Mouse (Mus musculus): ENCODE data around the gene Map2k6. TPM values are rescaled to one million over a fixed set of nuclear protein-coding genes. Genes with fewer than 3 reads are reported as not detected.

Map2k6 gene
- total RNA-seq, 2 experiments from 2014 or later = 23.1 to 25.4 TPM

- peak overlapping the region; percentile 15; the same call in 1 of the 2 replicates for H3K27ac ChIP-seq
- no peak for TF ChIP-seq CTCF (IDR thresholded peaks at IDR 0.05)
- intact Hi-C loops (cut with DNase I) = no loop called here
- DNase-seq (ENCODE audit: extremely low spot score in 1 of 2, low spot score in 2 of 2) = no peak
- H3K4me3 ChIP-seq = no peak overlapping the region
Observed at GRCm38 (mm10) chr11:110477961-110478869, 79.3 kb downstream of the Map2k6 start.

GRCm38 (mm10) chr11:110478978-110479384, 80.1 kb downstream of the Map2k6 start:
- peak overlapping the region; percentile 17; the same call in 1 of the 2 replicates for H3K4me3 ChIP-seq
- peak overlapping the region; percentile 44; the same call in 1 of the 2 replicates for H3K27ac ChIP-seq
- no peak for TF ChIP-seq CTCF (IDR thresholded peaks at IDR 0.05)
- no peak for DNase-seq (ENCODE audit: extremely low spot score in 1 of 2, low spot score in 2 of 2)
- intact Hi-C loops (cut with DNase I) = no loop called here

GRCm38 (mm10) chr11:110481406-110481805, 82.5 kb downstream of the Map2k6 start:
- H3K4me3 ChIP-seq = no peak overlapping the region
- intact Hi-C loops (cut with DNase I) = loop anchor here (5.0 to 10.0 kb wide), 2 partner anchors 77 to 114 kb away; no protein-coding TSS in a partner anchor
- no peak overlapping the region for H3K27ac ChIP-seq
- TF ChIP-seq CTCF (IDR thresholded peaks at IDR 0.05) = no peak
- DNase-seq (ENCODE audit: extremely low spot score in 1 of 2, low spot score in 2 of 2) = no peak

- intact Hi-C loops (cut with DNase I) = loop anchor here (5.0 to 10.0 kb wide), 2 partner anchors 77 to 115 kb away; no protein-coding TSS in a partner anchor
- TF ChIP-seq CTCF (IDR thresholded peaks at IDR 0.05) = no peak
- Histone ChIP-seq H3K27ac (no peak overlapping the region), H3K4me3 (no peak overlapping the region)
- no peak for DNase-seq (ENCODE audit: extremely low spot score in 1 of 2, low spot score in 2 of 2)
Observed at GRCm38 (mm10) chr11:110482176-110482575, 83.3 kb downstream of the Map2k6 start.

- intact Hi-C loops (cut with DNase I) = loop anchor here (5.0 to 10.0 kb wide), 2 partner anchors 78 to 115 kb away; no protein-coding TSS in a partner anchor
- H3K27ac ChIP-seq = no peak overlapping the region
- H3K4me3 ChIP-seq = no peak overlapping the region
- no peak for TF ChIP-seq CTCF (IDR thresholded peaks at IDR 0.05)
- DNase-seq (ENCODE audit: extremely low spot score in 1 of 2, low spot score in 2 of 2) = no peak
Observed at GRCm38 (mm10) chr11:110482649-110483048, 83.7 kb downstream of the Map2k6 start.

- H3K27ac ChIP-seq = no peak overlapping the region
- intact Hi-C loops (cut with DNase I) = loop anchor here (5.0 to 10.0 kb wide), 2 partner anchors 78 to 116 kb away; no protein-coding TSS in a partner anchor
- peak; percentile 76 for TF ChIP-seq CTCF (IDR thresholded peaks at IDR 0.05)
- H3K4me3 ChIP-seq = no peak overlapping the region
- no peak for DNase-seq (ENCODE audit: extremely low spot score in 1 of 2, low spot score in 2 of 2)
Observed at GRCm38 (mm10) chr11:110483165-110483564, 84.2 kb downstream of the Map2k6 start.

GRCm38 (mm10) chr11:110484426-110484825, 85.5 kb downstream of the Map2k6 start:
- intact Hi-C loops (cut with DNase I) = loop anchor here (5.0 to 10.0 kb wide), 2 partner anchors 80 to 117 kb away; no protein-coding TSS in a partner anchor
- Histone ChIP-seq H3K4me3 (no peak overlapping the region), H3K27ac (no peak overlapping the region)
- DNase-seq (ENCODE audit: extremely low spot score in 1 of 2, low spot score in 2 of 2) = no peak
- TF ChIP-seq CTCF (IDR thresholded peaks at IDR 0.05) = no peak

- DNase-seq (ENCODE audit: extremely low spot score in 1 of 2, low spot score in 2 of 2) = no peak
- H3K27ac ChIP-seq = no peak overlapping the region
- TF ChIP-seq CTCF (IDR thresholded peaks at IDR 0.05) = no peak
- H3K4me3 ChIP-seq = no peak overlapping the region
- intact Hi-C loops (cut with DNase I) = loop anchor here (5.0 to 10.0 kb wide), 2 partner anchors 80 to 128 kb away; no protein-coding TSS in a partner anchor
Observed at GRCm38 (mm10) chr11:110485081-110485480, 86.2 kb downstream of the Map2k6 start.

GRCm38 (mm10) chr11:110487796-110488195, 88.9 kb downstream of the Map2k6 start:
- no peak for DNase-seq (ENCODE audit: extremely low spot score in 1 of 2, low spot score in 2 of 2)
- Histone ChIP-seq H3K27ac (no peak overlapping the region), H3K4me3 (no peak overlapping the region)
- TF ChIP-seq CTCF (IDR thresholded peaks at IDR 0.05) = no peak
- intact Hi-C loops (cut with DNase I) = loop anchor here (5.0 to 10.0 kb wide), 2 partner anchors 83 to 130 kb away; no protein-coding TSS in a partner anchor

- H3K4me3 ChIP-seq = no peak overlapping the region
- H3K27ac ChIP-seq = no peak overlapping the region
- no peak for DNase-seq (ENCODE audit: extremely low spot score in 1 of 2, low spot score in 2 of 2)
- TF ChIP-seq CTCF (IDR thresholded peaks at IDR 0.05) = no peak
- intact Hi-C loops (cut with DNase I) = loop anchor here (5.0 to 10.0 kb wide), 2 partner anchors 84 to 131 kb away; no protein-coding TSS in a partner anchor
Observed at GRCm38 (mm10) chr11:110488301-110488700, 89.4 kb downstream of the Map2k6 start.

- Histone ChIP-seq H3K27ac (no peak overlapping the region), H3K4me3 (no peak overlapping the region)
- intact Hi-C loops (cut with DNase I) = loop anchor here (5.0 kb wide), 2 partner anchors 128 to 143 kb away; no protein-coding TSS in a partner anchor
- DNase-seq (ENCODE audit: extremely low spot score in 1 of 2, low spot score in 2 of 2) = no peak
- TF ChIP-seq CTCF (IDR thresholded peaks at IDR 0.05) = peak; percentile 4; the same call in 1 of the 2 replicates
Observed at GRCm38 (mm10) chr11:110495323-110496060, 96.6 kb downstream of the Map2k6 start.
